Mouse (Mus musculus): Measurements from ENCODE around the gene Gli1.

Gene Gli1

DNA sequence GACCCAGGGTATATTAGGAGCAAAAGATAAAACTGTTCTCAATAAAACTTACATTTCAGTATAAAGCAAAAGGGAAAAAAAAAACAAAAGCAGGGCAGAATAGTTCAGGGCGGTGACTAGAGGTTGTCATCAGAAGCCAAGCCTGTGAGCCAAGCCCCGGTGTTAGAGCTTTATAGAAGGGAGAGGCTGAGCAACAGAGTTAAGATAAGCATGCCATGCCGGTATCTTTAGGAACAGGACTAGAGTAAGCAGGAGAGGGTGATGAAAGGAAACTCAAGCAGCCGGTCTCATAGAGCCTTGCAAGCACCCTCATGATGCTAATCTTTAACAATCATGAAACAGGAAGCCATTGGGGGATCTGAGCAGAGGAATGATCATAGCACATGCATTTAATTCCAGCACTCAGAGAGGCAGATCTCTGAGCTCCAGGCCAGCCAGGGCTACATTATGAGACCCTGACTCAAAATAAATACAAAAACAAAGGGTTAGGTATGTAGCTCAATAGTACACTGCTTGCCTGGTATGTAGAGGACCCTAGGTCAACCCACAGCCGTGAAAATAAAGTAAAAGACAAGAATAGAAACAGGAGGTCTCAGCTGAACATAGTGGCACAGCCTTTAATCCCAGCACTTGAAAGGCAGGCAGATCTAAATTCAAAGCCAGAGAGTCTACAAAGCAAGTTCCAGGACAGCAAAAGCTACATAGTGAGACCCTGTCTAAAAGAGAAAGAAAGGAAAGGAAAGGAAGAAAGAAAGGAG lies 49.7 kb downstream of the Gli1 start:
- no peak for DNase-seq (ENCODE audit: low spot score)

DNA sequence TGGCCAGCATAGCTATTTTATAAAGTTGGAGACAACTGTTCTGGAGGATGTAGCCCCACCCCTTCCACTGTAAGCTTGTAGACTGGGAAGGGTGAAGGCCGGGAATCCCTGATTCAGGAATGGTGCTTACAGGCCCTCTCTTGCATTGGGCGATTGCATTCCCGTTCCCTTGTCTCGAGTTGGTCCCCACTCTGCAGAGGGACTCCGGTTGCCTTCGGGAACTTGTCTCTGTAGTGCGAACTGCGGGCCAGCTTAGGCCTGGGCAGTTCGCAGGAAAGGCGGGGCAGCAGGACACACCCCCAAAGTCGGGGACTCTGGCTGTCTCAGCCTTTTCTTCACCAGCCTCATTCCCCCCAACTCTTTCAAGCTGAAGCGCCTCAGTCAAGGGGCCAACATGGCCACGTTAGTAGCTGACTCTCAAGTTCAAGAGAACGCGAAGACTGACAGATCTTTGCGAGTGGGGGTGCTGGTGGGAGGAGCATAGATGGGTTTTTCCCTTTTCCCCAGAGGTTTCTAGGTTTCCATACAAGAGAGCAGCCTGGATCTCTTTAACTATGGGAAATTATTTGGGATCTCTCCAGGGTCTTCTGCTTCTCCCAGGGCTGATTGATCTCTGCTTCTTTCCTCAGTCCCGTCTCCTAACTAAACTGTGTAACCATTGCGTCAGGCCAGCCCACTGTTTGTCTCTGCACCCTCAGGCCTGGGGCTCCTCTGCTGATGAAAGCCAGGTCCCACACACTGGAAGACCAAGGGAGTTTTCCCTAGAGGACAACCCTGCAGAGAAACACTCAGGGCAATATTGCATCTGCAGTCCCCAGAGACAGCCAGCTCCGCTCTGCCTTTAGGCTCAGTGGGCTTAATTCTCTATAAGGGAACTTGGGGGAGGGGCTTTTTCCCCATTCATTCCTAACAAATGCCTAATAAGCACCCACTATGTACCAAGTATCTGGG lies 50.6 kb downstream of the Gli1 start:
- DNase-seq (ENCODE audit: low spot score): peak; percentile 78

DNA sequence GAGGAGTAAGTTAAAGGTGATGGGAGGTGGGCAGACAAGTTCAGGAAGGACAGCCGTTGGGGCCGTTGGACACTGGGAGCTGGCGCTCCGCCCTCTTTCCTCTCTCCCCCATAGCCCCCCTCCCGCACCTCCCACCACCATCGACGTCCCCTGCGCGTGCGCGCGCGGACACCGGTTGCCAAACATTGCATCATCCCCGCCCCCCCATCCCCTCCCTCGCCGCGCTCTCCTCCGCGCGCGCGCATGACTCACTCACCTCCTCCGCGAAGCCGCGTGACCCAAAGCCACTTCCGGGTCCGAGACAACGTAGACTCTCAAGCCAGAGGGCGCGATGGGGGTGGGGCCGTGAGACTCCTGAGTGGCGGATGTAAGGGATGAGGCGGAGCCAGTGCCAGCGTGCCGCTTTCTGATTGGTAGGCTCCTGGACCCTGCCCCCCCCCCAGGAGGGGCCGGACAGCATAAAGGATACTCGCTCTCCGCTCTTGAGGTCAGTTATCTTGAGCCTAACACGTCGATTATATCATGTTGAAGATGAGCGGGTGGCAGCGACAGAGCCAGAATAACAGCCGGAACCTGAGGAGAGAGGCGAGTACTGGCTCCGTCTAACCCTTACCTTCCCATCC lies 51.4 kb downstream of the Gli1 start:
- peak; percentile 100 for DNase-seq (ENCODE audit: low spot score)

DNA sequence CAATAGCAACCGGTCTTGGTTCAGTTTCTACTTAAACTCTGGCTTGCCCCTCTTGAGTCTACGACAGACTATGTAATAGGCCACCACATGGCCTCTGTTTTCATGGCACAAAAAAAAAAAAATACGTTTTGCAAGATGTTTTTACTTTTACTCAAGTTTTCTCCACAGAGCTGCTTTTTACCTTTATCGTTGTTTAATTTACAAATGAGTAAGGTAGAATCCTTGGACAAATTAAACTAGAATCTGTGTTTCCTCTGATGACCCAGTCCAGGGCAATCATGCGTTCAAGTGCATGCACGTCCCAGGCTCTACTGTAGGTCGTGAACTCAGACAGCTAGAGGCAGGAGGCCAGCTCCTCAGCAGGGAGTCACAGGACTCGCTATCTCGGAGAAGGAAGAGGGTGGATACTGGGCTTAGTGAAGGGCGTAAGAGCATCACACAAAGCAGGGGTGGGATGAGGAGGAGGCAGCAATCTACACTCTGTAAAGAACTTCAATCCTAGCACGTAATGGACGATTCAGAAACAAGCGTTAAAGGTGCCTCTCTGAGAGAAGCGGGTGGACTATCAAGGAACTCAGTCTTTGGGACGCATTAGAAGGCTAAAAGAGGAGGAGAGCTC lies 52.1 kb downstream of the Gli1 start:
- peak; percentile 63 for DNase-seq (ENCODE audit: low spot score)

DNA sequence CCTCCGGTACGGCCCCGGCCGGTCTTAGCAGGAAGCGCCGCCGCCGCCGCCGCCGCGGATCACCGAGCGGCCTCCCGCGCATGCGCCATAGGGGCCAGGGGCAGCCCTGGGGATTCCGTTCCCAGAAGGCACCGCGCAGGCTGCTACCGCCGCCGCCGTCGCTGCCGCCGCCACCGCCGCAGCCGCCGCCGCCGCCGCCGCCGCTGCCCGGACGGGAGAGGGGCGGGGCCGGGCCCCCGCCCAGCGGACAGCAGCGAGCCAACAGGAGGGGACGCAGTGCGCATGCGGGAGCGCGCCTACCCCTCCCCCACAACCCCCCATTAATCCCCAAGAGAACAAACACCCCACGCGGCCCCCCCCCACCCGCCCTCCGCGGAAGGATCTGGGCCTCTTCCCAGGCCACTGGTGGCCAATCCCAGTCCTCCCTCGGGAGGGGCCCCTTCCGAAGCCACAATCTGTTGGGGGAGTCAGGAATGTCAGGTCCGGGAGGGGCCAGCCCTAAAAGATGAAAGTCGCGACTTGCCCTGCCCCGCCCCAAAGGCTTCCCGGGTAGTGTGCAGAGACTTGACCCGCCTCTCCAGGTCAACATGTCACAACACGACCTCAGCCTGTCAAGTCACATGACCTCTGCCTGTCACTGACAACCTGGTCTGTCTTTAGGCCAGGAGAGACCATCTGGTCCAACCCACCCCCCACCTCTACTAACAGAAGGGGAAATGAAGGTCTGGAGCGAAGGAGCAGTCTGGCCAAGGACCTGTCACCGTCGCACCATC lies 52.8 kb downstream of the Gli1 start, which contains the start of gene Mbd6:
Gene Mbd6, minus strand, starts transcription at position 219 of the 773 bp plus-strand sequence.
- DNase-seq (ENCODE audit: low spot score): peak; percentile 91

DNA sequence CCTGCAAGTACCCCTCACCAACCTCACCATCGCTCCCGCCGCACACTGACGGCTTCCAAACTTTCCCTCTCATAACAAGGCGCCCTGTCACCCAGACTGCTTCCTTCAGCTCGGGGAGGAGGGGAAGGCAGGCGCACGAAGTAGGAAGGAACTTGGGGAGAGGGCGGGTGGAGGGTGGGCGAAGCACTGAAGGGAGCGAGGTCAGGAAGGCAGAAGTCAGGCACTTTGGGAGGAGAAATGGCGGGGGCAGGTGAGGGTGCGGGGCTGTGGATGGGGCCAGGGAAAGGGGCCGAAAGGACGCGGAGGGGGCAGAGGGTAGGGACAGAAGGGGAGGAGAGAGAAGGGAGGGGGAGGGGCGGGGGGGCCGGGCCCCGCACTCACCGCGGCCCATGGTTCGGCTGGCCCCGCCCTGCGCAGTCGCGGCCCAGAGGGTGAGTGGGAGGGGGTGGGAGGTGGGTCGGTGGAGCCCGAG lies 53.4 kb downstream of the Gli1 start:
- DNase-seq (ENCODE audit: low spot score): peak; percentile 71

DNA sequence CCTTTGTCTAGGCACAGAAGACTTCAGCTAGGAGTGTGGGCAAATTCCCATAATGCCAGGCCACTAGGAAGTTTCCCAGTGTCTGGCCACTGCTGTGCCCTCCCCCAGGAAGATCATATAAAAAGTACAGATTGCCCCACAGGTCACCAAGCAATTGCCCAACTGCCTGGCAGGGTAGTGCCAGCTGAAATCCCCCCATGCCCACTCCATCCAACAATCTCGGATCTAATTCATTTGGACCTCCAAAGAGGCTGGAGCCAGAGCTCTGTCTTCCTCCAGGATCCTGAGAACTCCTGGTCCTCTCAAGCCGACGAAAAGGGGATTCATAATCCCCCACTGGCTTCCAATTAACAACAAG lies 53.9 kb downstream of the Gli1 start:
- DNase-seq (ENCODE audit: low spot score): no peak

DNA sequence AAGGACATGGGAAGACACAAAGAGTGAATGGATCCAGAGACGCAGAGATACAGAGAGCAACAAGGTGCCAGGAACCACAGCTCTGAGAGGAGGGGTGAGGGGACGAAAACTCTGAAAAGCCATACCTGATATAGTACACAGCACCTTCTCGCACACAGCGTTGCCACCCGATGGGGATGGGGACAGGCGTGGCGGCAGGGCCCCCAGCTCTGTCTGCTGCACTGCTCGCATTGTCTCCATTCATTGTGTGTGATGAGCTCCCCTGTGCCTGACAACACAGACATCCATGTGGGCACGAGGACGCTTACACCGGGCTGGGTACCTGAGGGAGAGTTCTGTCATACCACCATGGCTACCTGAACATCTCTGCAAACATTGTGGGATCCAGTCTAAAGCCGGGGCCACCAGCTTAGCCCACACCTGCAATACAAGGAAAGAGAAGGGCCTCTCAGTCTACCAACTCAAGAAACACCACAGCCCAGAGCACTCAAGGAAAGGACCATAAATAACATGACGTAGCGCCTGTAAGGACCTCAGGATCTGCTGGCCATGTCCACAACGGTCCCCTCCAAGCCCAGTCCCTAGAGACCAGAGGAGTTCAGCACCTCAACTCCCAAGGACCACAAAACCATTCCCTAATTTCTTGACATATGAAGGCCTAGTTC lies 54.4 kb downstream of the Gli1 start:
- DNase-seq (ENCODE audit: low spot score): no peak

DNA sequence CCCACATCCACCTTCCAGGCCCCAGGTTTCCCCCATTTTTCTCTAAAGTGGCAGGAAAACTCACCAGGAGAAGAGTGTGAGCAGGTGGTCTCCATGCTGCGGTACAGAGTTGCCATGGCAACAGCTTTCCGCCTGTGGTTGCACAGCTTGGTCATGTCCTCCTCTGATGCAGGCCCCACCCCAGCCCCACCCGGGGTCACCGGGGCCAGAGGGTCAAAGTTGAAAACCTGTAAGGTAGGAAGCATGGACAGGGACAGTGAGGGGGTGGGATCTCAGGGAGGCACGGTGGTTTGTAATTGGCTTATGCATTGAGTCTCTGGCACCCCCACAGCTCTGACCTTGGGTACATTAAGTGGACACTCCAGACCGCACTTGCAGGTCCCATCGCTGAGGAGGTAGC lies 55.0 kb downstream of the Gli1 start:
- DNase-seq (ENCODE audit: low spot score): peak; percentile 31

DNA sequence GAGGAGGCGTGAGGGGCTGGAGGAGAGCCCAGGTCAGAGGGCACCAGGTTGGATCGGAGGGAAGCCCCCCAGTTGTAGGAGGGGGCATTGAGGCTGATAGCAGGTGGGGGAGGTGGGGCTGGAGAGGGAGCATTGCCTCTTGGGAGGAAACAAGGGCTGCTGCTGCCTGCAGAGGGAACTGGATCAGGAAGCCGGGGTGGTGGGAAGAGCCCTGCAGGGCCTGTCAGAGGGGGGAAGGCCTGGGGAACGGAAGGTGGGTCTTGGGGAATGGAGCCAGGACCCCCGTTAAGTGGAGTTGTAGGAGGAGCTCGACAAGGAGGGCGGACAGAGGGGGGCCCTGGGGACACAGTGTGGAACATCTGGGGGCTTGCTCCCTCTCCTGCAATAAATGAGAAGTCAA lies 55.6 kb downstream of the Gli1 start:
- no peak for DNase-seq (ENCODE audit: low spot score)

DNA sequence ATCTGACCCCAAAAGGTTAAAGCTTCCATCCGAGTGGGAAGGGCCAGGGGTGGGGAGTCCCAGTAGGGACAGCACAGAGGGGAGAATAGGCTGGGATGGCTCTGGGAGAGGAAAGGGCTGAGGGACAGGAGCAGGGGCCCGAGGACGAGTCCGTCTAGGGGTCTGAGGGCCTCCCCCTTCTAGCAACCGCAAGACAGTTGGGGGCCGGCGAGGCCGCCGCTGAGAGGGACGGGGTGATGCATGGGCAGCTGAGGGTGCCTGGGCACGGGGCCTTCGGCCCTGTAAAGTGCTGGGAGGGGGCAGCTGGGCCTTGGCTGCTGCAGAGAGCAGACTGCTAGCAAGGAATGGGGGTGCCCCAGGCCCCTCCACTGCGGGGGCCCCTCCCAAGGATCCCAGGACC lies 56.1 kb downstream of the Gli1 start:
- DNase-seq (ENCODE audit: low spot score): no peak

DNA sequence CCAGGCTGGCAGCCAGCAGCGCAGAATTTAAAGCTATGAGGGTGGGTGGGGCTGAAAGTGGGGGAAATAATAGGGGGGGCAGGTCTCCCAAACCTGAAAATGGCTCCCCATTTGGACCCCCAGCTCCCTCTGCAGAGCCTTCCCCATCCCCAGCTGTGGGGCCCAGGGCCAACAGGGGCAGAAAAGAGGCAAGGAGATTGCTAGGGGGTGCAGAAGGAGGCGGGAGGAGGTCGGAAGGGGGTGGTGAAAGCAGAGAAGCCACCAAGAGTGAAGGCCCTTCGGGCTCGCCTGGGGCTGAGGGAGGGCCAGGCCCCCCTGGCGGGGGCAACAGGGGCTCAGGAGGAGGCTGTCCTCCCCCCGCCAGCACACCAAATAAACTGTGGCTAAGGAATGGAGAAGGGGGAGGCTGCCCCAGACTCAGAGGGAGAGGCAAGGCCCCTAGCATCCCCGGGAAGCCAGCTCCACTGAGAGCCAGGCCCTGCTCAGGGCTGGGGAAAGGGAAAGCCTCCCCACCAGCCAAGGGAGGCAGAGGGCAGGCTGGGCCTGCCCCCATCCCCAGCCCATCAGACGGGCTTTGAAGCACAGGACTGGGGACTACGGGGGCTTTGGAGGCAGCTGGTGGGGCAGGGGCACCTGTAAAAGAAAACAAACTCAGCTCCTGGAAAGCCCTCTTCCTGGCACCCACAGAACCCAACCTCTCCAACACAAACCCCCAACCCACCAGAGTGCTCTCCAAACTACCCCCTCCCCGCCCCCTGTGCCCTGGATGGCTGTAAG lies 56.9 kb downstream of the Gli1 start:
- no peak for DNase-seq (ENCODE audit: low spot score)

DNA sequence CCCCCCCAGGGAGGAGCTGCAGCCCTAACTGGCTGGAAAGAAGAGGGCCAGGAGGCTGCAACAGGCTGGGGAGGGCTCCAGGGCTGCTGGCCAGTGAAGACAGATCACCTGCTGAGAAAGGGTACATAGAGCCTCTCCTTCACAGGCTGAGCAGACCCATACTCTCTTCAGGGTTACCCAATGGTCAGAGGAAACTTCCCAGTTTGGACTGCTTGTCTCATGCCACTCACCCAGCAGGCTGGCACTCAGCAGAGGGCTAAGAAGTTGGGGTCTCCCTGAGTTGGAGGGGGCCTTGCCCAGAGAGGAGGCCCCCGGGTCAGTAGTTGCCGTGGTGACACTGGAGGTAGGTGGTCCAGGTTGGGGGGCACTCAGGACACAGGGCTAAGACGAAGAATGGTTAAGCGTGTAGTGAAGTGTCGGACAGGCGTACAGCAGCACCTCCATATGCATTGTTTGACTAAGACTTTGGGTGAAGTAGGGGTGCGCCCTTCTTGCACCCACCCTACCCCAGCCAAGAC lies 57.6 kb downstream of the Gli1 start:
- DNase-seq (ENCODE audit: low spot score): no peak

DNA sequence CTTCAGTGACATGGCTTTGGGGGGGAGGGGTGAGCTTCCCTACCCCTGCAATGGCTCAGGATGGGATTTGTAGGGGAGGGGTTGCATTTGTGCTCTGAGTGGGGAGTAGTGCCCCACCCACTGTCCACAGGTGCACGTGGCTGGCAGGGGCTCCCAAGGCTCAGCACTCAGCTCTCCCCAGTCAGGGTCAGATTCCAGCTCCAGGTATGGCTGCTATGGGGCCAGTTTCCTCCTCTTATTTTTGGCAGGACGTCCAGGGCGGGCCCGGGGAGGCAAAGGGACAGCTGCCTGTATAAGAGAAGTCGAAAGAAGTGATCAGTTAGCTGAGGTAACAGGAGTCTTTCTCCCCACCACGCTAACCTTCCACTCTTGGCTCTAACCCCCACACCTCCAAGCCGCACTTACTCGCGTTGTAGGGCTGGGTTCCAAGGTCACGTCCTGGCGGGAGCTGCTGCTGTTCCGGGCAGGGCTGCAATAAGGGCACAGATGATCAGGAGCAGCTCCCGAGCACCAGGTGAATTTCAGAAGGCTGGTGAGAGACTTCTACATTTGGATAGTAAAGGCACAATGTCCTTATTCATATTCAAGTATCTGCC lies 59.1 kb downstream of the Gli1 start:
- no peak for DNase-seq (ENCODE audit: low spot score)

DNA sequence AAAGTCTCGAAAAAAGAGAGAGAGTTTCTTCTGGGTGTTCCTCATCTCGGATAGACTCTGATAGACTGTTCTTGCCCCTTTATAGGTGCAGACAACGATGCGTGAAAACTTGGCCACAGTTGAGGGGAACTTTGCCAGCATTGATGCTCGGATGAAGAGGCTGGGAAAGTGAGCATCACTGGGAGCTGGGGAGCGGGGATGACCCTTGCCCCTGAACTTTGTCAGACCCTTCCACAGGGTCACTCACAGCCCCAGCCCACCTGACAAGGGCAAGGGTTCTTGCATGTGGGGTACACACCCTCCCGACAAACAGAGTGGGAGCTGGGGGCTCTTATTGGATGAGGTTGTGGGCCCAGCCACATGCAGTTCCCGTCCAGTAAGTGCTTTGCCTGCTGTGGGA lies 60.5 kb downstream of the Gli1 start:
- no peak for DNase-seq (ENCODE audit: low spot score)

Data from embryo, embryonic 10 days (tissue).